Mouse (Mus musculus) kidney, adult 2 months (tissue): ENCODE results near the gene Slc25a28.

ENCODE experiments used
- CTCF ChIP-seq: fragments of 200-500 bp; conservative IDR thresholded peaks from 2 replicates; pipeline ENCODE4 v1.5.1; 2011; ENCODE audit warnings: low read depth, mild to moderate bottlenecking, control low read depth, low read length, moderate library complexity, mixed read lengths; ENCODE audit not compliant: insufficient read depth, insufficient read length
- POLR2A ChIP-seq: fragments of 200-500 bp; IDR thresholded peaks from one replicate; pipeline ENCODE4 v1.6.1; 2011; ENCODE audit warnings: low read depth, low read length, control low read depth

DNA sequence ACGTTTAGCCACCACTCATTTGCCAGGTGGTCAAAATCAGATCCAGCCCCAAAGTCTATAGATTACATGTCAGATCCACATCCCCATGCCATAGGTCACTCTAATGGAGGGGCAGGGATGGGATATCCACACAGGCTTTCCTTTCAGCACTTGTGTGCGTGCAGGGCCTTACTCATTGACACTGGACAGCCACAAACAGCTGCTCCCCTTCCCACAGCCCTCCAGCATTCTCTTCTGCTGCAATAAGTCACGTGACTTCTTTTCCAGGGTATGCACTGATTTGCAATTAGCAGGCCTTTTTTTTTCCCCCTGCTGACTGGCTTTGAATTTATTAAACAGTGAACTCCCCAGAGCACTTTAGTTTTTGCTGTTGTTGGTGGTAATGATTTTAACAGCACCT, 48.5 kb downstream of the Slc25a28 start:
- no peak for TF ChIP-seq POLR2A
- TF ChIP-seq CTCF, result no peak
